In the genomic region with DNA sequence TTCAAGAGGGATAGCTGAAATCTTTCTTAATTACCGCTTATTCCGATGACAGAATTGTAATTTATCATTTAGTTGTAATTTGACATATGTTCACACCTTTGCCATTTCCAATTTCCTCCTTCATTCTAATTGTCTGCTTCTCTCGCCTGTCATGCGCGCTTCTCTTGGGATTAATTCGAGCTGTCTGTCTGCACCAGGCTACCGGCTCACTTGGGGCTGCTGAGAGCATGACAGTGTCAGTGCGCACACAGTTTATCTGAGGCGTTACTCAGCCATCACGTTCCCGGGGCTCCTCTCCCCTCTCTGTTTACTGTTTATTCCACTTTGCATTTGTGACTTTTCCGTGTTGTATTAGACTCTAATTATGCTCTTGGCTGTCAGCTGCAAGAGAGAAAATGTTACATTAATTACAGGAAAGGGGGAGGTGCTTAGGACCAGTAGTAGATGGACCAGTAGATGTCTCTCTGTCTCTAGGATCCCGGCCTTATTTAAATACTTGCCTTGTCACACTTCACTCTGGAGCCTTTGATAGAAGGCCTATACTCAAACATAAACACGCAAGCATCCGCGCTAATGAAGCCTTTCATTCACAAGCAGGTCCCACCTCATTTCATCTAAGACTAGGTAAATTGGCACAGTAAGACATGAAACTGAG, we compare ENCODE assay signal across 9 mouse cellular contexts.
DNase-seq lines count a peak whose midpoint lies in the region; ATAC-seq and TF ChIP-seq lines count a peak whose summit lies in the region.
"Had no signal": no experiment of that assay in that cellular context is flagged by ENCODE, and none has a peak within 500 bp of the region (broad histone marks: within the 10 kb centered on the region; RNA-seq: fewer than 3 reads in every experiment).

No protein-coding gene starts in this region.

- no peaks in the 10 kb centered on the region for H3K9me3 ChIP-seq in hindbrain, embryonic 11.5 days (ENCODE audit: control insufficient read depth, low read length)
- no peaks in the 10 kb centered on the region for H3K9me3 ChIP-seq in hindbrain, embryonic 10.5 days
- no peaks in the 10 kb centered on the region for H3K9me3 ChIP-seq in heart, postnatal 0 days (replicated peaks; ENCODE audit: control insufficient read depth, low read length)
- 0 out of 2 replicates have a peak, but pooled peaks cover 3% of the 10 kb centered on the region for H3K9me3 ChIP-seq in limb, embryonic 13.5 days
- no peaks in the 10 kb centered on the region for H3K9me3 ChIP-seq in stomach, postnatal 0 days (ENCODE audit: control insufficient read depth, low read length)

- H3K4me2 ChIP-seq in hindbrain, embryonic 11.5 days (replicated peaks; ENCODE audit: low read depth, low read length) = no peak overlapping the region
- H3K4me2 ChIP-seq in heart, postnatal 0 days (ENCODE audit: low read depth, low read length) = peak overlapping the region; percentile 57
- H3K4me2 ChIP-seq in limb, embryonic 13.5 days (replicated peaks) = peak overlapping the region; percentile 70
- peak overlapping the region; percentile 28; the same call in 1 of the 2 replicates for H3K4me2 ChIP-seq in stomach, postnatal 0 days (replicated peaks; ENCODE audit: low read depth)

- peak; percentile 33 for DNase-seq in hindbrain, embryonic 11.5 days (ENCODE audit: low spot score)
- no peak for DNase-seq in hindbrain, embryonic 10.5 days (ENCODE audit: low spot score)
- peak; percentile 18 for DNase-seq in embryo, embryonic 11 days
- no peak for DNase-seq in heart, postnatal 0 days (ENCODE audit: low spot score)
- no peak for DNase-seq in stomach, postnatal 0 days (ENCODE audit: low spot score)
- no peak for DNase-seq in adrenal gland, adult 2 months
- no peak for DNase-seq in B cell, adult 2 months

- no peak overlapping the region for H3K9ac ChIP-seq in hindbrain, embryonic 11.5 days (ENCODE audit: low read depth, low read length)
- no peak overlapping the region for H3K9ac ChIP-seq in heart, postnatal 0 days (replicated peaks; ENCODE audit: low read depth, low read length)
- H3K9ac ChIP-seq in limb, embryonic 13.5 days = no peak overlapping the region
- H3K9ac ChIP-seq in stomach, postnatal 0 days (ENCODE audit: low read length) = no peak overlapping the region

- 51% methylated on average over 16 of the region's 16 CpGs for WGBS in hindbrain, embryonic 11.5 days
- WGBS in hindbrain, embryonic 10.5 days = 55% methylated on average over 16 of the region's 16 CpGs
- 32% methylated on average over 16 of the region's 16 CpGs for WGBS in heart, postnatal 0 days
- 24% methylated on average over 16 of the region's 16 CpGs for WGBS in limb, embryonic 13.5 days
- WGBS in stomach, postnatal 0 days = 45% methylated on average over 16 of the region's 16 CpGs

- no peak for TF ChIP-seq EP300 in heart, postnatal 0 days (IDR thresholded peaks at IDR 0.05; ENCODE audit: low read depth)
- TF ChIP-seq EP300 in stomach, postnatal 0 days (optimal IDR thresholded peaks at IDR 0.05) = no peak

- 0 out of 2 replicates have a peak overlapping the region, but pooled peaks have one; percentile 24 for H3K27ac ChIP-seq in hindbrain, embryonic 11.5 days (ENCODE audit: low read depth, low read length)
- no peak overlapping the region for H3K27ac ChIP-seq in hindbrain, embryonic 10.5 days
- no peak overlapping the region for H3K27ac ChIP-seq in heart, postnatal 0 days (ENCODE audit: low read depth)
- no peak overlapping the region for H3K27ac ChIP-seq in limb, embryonic 13.5 days
- H3K27ac ChIP-seq in stomach, postnatal 0 days (replicated peaks) = no peak overlapping the region

- no peak overlapping the region for H3K4me3 ChIP-seq in hindbrain, embryonic 11.5 days (ENCODE audit: low read depth, low read length)
- no peak overlapping the region for H3K4me3 ChIP-seq in hindbrain, embryonic 10.5 days
- H3K4me3 ChIP-seq in heart, postnatal 0 days (ENCODE audit: low read depth, low read length) = peak overlapping the region; percentile 35
- H3K4me3 ChIP-seq in limb, embryonic 13.5 days = peak overlapping the region; percentile 35
- H3K4me3 ChIP-seq in stomach, postnatal 0 days (ENCODE audit: low read depth, low read length) = no peak overlapping the region

- no peaks in the 10 kb centered on the region for H3K36me3 ChIP-seq in hindbrain, embryonic 11.5 days (ENCODE audit: control insufficient read depth, insufficient read depth, low read length)
- H3K36me3 ChIP-seq in hindbrain, embryonic 10.5 days = no peaks in the 10 kb centered on the region
- no peaks in the 10 kb centered on the region for H3K36me3 ChIP-seq in heart, postnatal 0 days (replicated peaks; ENCODE audit: control insufficient read depth, insufficient read depth, low read length)
- H3K36me3 ChIP-seq in limb, embryonic 13.5 days = no peaks in the 10 kb centered on the region
- H3K36me3 ChIP-seq in stomach, postnatal 0 days (ENCODE audit: control insufficient read depth, insufficient read depth, low read length) = no peaks in the 10 kb centered on the region
- H3K36me3 ChIP-seq: G1E had no signal

- TF ChIP-seq CTCF in heart, postnatal 0 days (IDR thresholded peaks at IDR 0.05; ENCODE audit: low read depth) = no peak
- TF ChIP-seq CTCF in stomach, postnatal 0 days (IDR thresholded peaks at IDR 0.05; ENCODE audit: low read depth) = no peak

- ATAC-seq in hindbrain, embryonic 11.5 days (ENCODE audit: low FRiP score) = peak; percentile 81
- ATAC-seq in heart, postnatal 0 days (ENCODE audit: insufficient read depth, low read depth) = no peak
- no peak for ATAC-seq in limb, embryonic 13.5 days (ENCODE audit: low FRiP score, low read depth)
- ATAC-seq in stomach, postnatal 0 days (ENCODE audit: low FRiP score, low TSS enrichment) = no peak

- H3K27me3 ChIP-seq in hindbrain, embryonic 11.5 days (ENCODE audit: control insufficient read depth, insufficient read depth, low read length) = no peaks in the 10 kb centered on the region
- H3K27me3 ChIP-seq in hindbrain, embryonic 10.5 days (ENCODE audit: insufficient read depth, poor library complexity, severe bottlenecking) = no peaks in the 10 kb centered on the region
- H3K27me3 ChIP-seq in heart, postnatal 0 days (ENCODE audit: control insufficient read depth, insufficient read depth, low read length) = no peaks in the 10 kb centered on the region
- no peaks in the 10 kb centered on the region for H3K27me3 ChIP-seq in limb, embryonic 13.5 days
- no peaks in the 10 kb centered on the region for H3K27me3 ChIP-seq in stomach, postnatal 0 days (ENCODE audit: control insufficient read depth, insufficient read depth, low read length)

- no peaks in the 10 kb centered on the region for H3K4me1 ChIP-seq in hindbrain, embryonic 11.5 days (replicated peaks; ENCODE audit: control insufficient read depth, insufficient read depth, low read length)
- H3K4me1 ChIP-seq in hindbrain, embryonic 10.5 days (replicated peaks) = peaks cover 11% of the 10 kb centered on the region; the same call in 1 of the 2 replicates
- H3K4me1 ChIP-seq in heart, postnatal 0 days (ENCODE audit: control insufficient read depth, insufficient read depth) = 0 out of 2 replicates have a peak, but pooled peaks cover 6% of the 10 kb centered on the region
- peaks cover 13% of the 10 kb centered on the region for H3K4me1 ChIP-seq in limb, embryonic 13.5 days
- H3K4me1 ChIP-seq in stomach, postnatal 0 days (replicated peaks; ENCODE audit: control insufficient read depth, insufficient read depth) = no peaks in the 10 kb centered on the region

Comparison
In these comparisons a context has a peak if more than half of its experiments do, and no peak if none do; other contexts are left out.
1. DNase-seq: peak in hindbrain, embryonic 11.5 days (single experiment) and embryo, embryonic 11 days (single experiment); none in hindbrain, embryonic 10.5 days (single experiment), heart, postnatal 0 days (single experiment), stomach, postnatal 0 days (single experiment), adrenal gland, adult 2 months (single experiment) and B cell, adult 2 months (0 of 2).
2. H3K4me3 ChIP-seq: peak in heart, postnatal 0 days (single experiment) and limb, embryonic 13.5 days (single experiment); none in hindbrain, embryonic 11.5 days (single experiment), hindbrain, embryonic 10.5 days (single experiment) and stomach, postnatal 0 days (single experiment).